Mouse (Mus musculus) urinary bladder, adult 18-20 months (tissue): ENCODE measurements at regions not wholly inside any gene's neighbourhood (a gene's known extent, or its start where the extent isn't known, plus 50 kb on each side); places are given as distances from the start of the nearest gene placed in this dataset.

Experiments
- DNase-seq, 2 experiments: peaks; one replicate each; pipeline ENCODE4 v3.0.0; 2022; ENCODE audit warnings: low spot score in 2 of 2, mixed read lengths in 2 of 2

DNA sequence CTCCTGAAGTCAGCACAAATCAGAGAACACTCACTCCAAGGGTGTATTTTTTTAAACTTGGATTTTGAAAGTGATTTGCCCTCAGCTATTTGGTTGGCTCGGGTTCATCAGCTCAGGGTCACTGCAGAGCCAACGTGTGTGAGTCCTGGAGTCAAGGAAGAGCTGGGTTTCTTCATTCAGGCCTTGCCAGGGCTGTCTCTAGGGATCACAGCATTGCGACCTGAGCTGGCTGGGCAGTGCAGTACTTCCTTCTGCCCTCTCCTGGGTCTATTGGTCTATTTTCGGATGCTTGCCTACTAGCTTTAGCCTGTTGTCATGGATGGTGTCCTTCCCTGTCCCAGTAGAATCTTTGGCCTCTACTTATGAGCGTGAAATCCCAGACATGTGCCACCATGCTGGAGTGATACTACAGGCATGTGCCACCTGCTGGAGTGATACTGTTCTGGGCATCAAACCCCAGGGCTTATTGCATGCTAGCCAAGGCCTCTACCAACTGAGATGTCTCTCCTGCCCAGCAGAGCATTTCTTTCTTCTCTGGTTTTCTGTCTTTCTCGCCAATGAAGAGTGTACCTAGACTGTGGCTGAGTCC, 211.7 kb upstream of the Rbfox1 start:
- DNase-seq, result no peak

GRCm38 (mm10) chr16:5672871-5673270, 212.3 kb upstream of the Rbfox1 start:
- no peak for DNase-seq

GRCm38 (mm10) chr16:5668403-5668967, 216.7 kb upstream of the Rbfox1 start:
- DNase-seq, result no peak

- no peak for DNase-seq
These were observed 223.2 kb upstream of the Rbfox1 start for GRCm38 (mm10) chr16:5661918-5662317.

GRCm38 (mm10) chr16:5651551-5651950, 233.6 kb upstream of the Rbfox1 start:
- DNase-seq, result no peak

- DNase-seq, result no peak
These were observed 234.2 kb upstream of the Rbfox1 start for GRCm38 (mm10) chr16:5651002-5651401.

DNA sequence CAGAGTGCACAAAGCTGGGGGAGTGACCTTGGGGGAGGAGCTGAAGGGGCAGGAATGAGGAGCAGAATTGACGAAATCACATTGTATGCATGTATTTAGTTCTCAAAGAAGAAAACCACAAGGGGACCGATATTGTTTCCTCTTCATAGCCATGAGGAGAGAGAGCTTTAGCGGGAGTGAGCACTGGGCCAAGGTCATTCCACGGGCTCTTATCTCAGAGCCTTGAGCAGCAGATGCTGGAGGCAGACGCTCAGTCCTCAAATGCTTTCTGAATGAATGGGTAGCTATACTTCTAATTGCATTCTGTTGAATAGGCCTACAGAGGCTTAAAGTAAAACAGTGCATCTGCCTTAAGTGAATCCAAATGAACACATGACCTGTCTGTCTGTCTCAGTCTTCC, 245.2 kb upstream of the Rbfox1 start:
- no peak for DNase-seq

DNA sequence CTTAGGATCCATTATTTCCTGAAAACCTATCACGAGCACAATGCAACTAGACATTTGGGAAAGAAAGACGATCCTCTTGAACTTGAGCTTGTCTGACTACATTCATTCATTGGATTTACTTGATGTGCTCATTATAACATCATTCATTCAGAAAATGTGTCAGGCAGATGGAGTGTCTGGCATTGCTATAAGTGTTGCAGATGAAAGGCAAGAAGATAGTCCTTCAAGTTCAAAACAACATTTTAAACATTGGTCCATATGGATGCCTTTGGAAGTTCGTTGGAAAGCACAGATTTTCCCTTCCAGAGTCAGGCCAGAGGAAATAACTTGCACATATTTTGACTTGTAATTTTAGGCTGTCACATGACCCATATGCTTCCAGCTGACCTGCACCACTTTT, 255.2 kb upstream of the Rbfox1 start:
- no peak for DNase-seq

GRCm38 (mm10) chr16:5627910-5628309, 257.2 kb upstream of the Rbfox1 start:
- DNase-seq, result no peak

- no peak for DNase-seq
These were observed 257.8 kb upstream of the Rbfox1 start for GRCm38 (mm10) chr16:5627117-5627909.

- DNase-seq, result no peak
These were observed 260.0 kb upstream of the Rbfox1 start for GRCm38 (mm10) chr16:5625159-5625558.

GRCm38 (mm10) chr16:5620566-5620965, 264.6 kb upstream of the Rbfox1 start:
- no peak for DNase-seq

GRCm38 (mm10) chr16:5616356-5616755, 268.8 kb upstream of the Rbfox1 start:
- no peak for DNase-seq

DNA sequence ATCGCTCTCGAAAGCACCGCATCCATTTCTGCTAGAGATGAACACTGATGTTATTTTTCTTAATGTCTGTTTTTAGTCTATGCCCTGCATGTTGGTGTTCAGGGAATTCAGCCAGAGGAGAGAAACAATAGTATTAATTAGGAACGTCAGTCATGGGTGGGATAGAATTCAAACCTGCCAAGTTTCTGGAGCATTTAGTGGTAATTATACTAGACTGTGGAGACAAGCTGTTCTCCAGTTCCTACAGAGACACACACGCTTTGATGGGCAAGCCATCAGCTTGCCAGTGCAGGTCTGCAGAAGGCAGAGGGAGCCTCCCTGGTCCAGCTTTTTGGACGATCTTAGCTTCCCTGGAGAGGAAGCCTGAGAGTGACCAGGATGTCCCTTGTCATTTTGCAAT, 289.8 kb upstream of the Rbfox1 start:
- no peak for DNase-seq

- no peak for DNase-seq
These were observed 306.8 kb upstream of the Rbfox1 start for GRCm38 (mm10) chr16:5578333-5578732.

DNA sequence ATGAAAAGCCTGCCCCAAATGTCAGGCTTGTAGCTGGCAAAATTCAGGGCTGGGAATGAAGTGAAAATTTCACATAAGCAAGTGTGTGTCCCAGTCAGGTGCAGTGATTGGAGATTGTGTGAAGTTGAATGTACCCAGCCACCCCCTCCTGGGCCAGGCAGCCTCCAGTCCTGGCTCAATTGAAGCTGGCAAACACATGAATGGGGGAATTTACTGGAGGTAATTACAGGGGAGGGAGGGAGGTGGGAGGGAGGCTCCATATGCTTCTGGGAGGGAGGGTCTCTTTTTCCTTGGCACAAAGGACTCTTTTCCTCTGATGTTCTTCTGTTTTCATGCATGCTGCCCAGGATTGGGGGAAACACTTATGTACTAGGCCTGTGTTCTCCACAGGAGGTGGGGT, 312.4 kb upstream of the Rbfox1 start:
- no peak for DNase-seq

DNA sequence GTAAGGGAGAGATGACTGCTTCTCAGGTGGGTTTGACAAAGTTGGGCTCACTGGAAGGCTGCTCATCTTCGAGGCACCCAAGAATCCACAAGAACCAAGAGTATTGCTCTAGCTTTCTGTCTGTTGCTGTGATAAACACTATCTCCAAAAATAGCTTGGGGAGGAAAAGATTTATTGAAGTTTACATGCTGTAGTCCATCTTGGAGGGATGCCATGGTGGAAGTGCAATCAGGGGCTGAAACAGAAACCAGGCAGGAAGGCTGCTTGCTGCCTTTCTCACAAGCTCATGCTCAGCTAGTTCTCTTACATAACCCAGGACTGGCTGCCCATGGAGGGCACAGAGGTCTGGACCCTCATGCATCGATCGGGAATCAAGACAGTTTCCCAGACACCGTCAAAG, 314.5 kb upstream of the Rbfox1 start:
- no peak for DNase-seq

DNA sequence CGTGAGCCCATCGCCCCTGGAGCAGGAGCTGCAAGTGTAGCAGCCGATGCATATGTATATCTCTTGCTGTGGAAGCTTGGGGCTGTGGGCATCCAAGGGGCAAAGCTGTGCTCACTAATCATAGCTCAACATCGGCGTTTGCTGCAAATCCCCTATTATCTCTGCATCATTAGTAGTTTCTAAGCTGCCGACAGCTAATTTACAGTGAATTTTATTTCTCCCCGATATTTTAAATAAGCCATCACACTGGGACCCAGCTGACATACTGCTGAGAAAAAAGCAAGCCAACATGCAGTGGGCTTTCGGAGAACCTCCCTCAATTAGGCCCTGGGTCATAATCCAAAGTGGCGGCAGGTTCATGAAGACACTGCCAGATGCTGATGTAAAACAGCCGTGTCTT, 313.3 kb upstream of the Eef2kmt start:
- no peak for DNase-seq

DNA sequence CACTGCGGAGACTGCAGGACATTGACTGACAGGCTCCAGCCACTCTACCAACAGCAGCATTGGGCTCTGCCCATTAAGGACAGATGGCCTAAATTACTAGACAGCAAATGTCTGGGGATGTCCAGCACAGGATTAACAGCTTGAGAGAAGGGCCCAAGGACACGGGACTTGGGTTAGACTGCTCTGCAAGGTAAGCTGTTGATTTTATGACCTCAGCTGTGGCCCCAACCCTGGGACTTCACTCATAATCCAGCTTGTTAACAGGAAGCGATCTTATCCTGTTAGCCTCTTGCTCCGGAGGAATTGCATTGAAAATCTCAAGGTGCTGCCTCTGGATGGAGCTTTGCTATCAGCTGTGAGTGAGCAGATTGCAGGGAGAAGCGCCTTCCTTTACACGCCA, 293.2 kb upstream of the Eef2kmt start:
- no peak for DNase-seq

GRCm38 (mm10) chr16:5548602-5549001, 292.8 kb upstream of the Eef2kmt start:
- no peak for DNase-seq

GRCm38 (mm10) chr16:5546808-5547207, 291.0 kb upstream of the Eef2kmt start:
- DNase-seq, result no peak

DNA sequence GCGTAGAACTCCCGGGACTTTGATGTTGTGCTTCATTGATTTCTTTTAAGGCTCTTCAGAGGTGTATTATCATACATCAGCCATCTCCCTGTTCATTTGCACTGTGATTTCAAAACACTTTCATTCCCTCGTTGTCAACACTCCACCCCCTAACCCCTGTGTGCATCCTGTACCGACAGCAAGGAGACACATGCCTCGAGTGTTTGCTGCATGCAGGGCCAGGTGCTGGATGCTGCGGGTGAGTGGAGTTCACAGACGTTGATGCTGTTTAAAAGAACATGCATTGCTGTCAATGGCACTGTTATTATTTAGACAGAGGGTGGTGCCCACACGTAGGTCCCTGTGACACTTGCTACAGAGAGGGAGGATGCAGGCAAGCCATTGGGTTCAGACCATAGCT, 290.0 kb upstream of the Eef2kmt start:
- DNase-seq, result no peak

- no peak for DNase-seq
These were observed 288.7 kb upstream of the Eef2kmt start for GRCm38 (mm10) chr16:5544436-5544835.
